Mouse (Mus musculus) cerebellum, adult 9-11 months (tissue): Measurements from ENCODE around the gene Samt2.
"Not testable (repeated sequence)": the region's sequence is repeated elsewhere in the genome, so short reads cannot be mapped to it uniquely, and the experiment has no call there.

Experiments
- DNase-seq: peaks from one replicate; pipeline ENCODE4 v3.0.0; 2022

The Samt2 gene

GRCm38 (mm10) chrX:154579260-154579659 is at the start of gene Samt2:
Gene Samt2 (minus strand): TSS chrX:154579360.
- not testable (repeated sequence) for DNase-seq
